Mouse (Mus musculus): ENCODE measurements around the gene Gm28036.

Gm28036 gene

GRCm38 (mm10) chr2:156087391-156088110 is 39.3 kb downstream of the Gm28036 start:
- no peak for DNase-seq (ENCODE audit: low read depth in 2 of 2, low spot score in 2 of 2)

DNA sequence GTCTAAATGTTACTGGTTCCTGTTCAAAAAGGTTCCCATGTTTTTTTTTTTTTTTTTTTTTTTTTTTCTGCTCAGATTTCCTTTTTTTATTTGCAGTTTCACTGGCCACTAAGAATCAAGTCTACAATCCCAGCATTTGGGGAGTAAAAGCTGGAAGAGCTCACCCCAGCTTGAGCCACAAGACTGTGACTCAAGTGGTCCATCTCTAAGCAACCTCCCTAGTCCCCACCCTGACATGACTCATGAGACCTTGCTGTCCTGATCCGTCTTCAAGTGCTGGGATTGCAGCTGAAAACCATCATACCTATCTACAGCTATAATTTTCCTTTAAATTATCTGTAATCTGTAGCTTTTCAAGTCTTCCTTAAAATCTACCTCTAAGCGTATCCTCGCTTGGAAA is 42.4 kb downstream of the Gm28036 start:
- no peak for DNase-seq (ENCODE audit: low read depth in 2 of 2, low spot score in 2 of 2)

GRCm38 (mm10) chr2:156080391-156080790 is 46.5 kb downstream of the Gm28036 start:
- no peak for DNase-seq (ENCODE audit: low read depth in 2 of 2, low spot score in 2 of 2)

- DNase-seq (ENCODE audit: low read depth in 2 of 2, low spot score in 2 of 2), result no peak
These were observed 47.2 kb downstream of the Gm28036 start for GRCm38 (mm10) chr2:156079674-156080073.

GRCm38 (mm10) chr2:156079183-156079560 is 47.7 kb downstream of the Gm28036 start:
- DNase-seq (ENCODE audit: low read depth in 2 of 2, low spot score in 2 of 2), result no peak

- DNase-seq (ENCODE audit: low read depth in 2 of 2, low spot score in 2 of 2), result no peak
These were observed 48.3 kb downstream of the Gm28036 start for GRCm38 (mm10) chr2:156078421-156079182.

DNA sequence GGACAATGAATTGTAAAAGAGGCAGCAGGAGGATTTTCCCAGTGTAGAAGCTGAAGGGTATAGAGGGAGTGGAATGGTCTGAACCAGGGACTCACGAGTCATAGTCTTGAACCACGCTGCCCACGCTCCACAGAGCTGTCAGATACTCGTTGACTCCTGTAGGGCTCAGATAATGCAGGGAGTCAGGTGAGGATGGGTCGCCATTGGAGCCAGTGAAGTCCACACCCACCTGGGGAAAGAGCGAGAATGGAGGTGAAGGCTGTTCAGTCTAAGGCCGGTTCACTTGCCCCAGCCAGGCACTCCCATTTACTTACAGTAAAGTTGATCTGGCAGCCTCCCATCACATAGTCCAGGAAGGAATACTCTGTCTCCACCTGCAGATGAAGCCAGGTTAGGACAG is 49.4 kb downstream of the Gm28036 start:
- no peak for DNase-seq (ENCODE audit: low read depth in 2 of 2, low spot score in 2 of 2)

GRCm38 (mm10) chr2:156073725-156074124 is 53.2 kb downstream of the Gm28036 start:
- no peak for DNase-seq (ENCODE audit: low read depth in 2 of 2, low spot score in 2 of 2)

- DNase-seq (ENCODE audit: low read depth in 2 of 2, low spot score in 2 of 2), result no peak
These were observed 55.7 kb downstream of the Gm28036 start for GRCm38 (mm10) chr2:156071236-156071635.

GRCm38 (mm10) chr2:156067916-156068315 is 59.0 kb downstream of the Gm28036 start:
- no peak for DNase-seq (ENCODE audit: low read depth in 2 of 2, low spot score in 2 of 2)

DNA sequence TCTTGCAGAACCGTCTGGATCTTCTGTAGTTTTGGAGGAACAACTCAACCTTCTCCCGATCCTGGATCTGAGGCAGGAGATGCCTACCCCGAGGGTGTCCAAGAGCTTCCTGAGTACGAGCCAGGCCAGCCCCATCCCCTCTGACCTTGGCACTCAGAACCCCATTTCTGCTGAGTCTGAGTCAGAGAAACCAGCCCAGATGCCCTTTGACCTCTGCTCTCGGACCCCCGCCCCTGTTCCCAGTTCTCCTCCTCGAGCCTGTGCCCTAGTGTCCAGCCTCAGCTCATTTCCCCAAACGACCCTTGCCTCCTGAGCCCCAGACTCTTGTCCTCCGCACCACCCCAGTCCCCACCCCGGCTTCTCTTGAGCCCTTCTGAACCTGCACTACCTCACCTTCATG is 60.8 kb downstream of the Gm28036 start:
- no peak for DNase-seq (ENCODE audit: low read depth in 2 of 2, low spot score in 2 of 2)

GRCm38 (mm10) chr2:156065099-156066041 is 61.5 kb downstream of the Gm28036 start, which contains the start of gene Spag4:
Gene Spag4, plus strand, starts transcription at chr2:156065175.
- peak; percentile 67 to 77 for DNase-seq (ENCODE audit: low read depth in 2 of 2, low spot score in 2 of 2)

- DNase-seq (ENCODE audit: low read depth in 2 of 2, low spot score in 2 of 2), result no peak
These were observed 74.1 kb downstream of the Gm28036 start, which contains the start of gene Fer1l4 for GRCm38 (mm10) chr2:156052816-156053215. Gene Fer1l4, minus strand, starts transcription at chr2:156052947.

DNA sequence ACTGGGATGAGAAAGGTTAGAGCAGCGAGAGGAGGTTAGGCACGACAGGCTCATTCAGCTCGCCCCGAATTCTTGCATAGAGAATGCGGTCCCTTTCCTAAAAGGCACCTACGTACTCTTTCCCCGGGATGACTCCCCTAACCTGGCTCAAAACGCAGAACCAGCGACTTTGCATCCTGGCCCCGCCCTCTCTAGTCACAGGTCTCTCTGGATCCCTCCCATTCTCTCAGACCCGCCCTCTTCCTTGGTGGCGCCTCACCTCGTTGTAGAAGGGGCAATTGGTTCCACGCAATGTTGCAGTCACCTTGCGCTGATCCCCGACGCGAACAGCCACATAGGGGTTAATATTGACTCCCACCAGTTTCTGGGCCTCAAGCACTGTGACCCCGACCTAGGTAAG is 79.0 kb downstream of the Gm28036 start:
- no peak for DNase-seq (ENCODE audit: low read depth in 2 of 2, low spot score in 2 of 2)

- no peak for DNase-seq (ENCODE audit: low read depth in 2 of 2, low spot score in 2 of 2)
These were observed 84.0 kb downstream of the Gm28036 start for GRCm38 (mm10) chr2:156042903-156043302.

GRCm38 (mm10) chr2:156039390-156039789 is 87.5 kb downstream of the Gm28036 start:
- no peak for DNase-seq (ENCODE audit: low read depth in 2 of 2, low spot score in 2 of 2)

- no peak for DNase-seq (ENCODE audit: low read depth in 2 of 2, low spot score in 2 of 2)
These were observed 101.4 kb downstream of the Gm28036 start for GRCm38 (mm10) chr2:156025482-156025881.
